Mouse (Mus musculus) kidney, adult 2 months (tissue): ENCODE data around the gene Dpyd. TPM values are rescaled to one million over a fixed set of nuclear protein-coding genes. Genes with fewer than 3 reads are reported as not detected.

Experiments
- DNase-seq: peaks from one replicate; pipeline ENCODE4 v3.0.0; 2021
- H3K27ac ChIP-seq: fragments of 200-500 bp; 2 replicates; pipeline ENCODE4 v1.5.1; 2012; ENCODE audit warnings: low read depth, low read length, control low read depth, inconsistent platforms; ENCODE audit not compliant: insufficient read depth
- H3K27me3 ChIP-seq: fragments of 200-500 bp; replicated peaks from 2 replicates; pipeline ENCODE4 v1.6.1; 2012; ENCODE audit warnings: mild to moderate bottlenecking, moderate library complexity, low read length, inconsistent platforms; ENCODE audit not compliant: control insufficient read depth, insufficient read depth
- H3K36me3 ChIP-seq: fragments of 200-500 bp; 2 replicates; pipeline ENCODE4 v1.6.1; 2012; ENCODE audit warnings: mild to moderate bottlenecking, moderate library complexity, low read length, inconsistent platforms; ENCODE audit not compliant: control insufficient read depth, insufficient read depth
- H3K4me1 ChIP-seq: fragments of 200-500 bp; 2 replicates; pipeline ENCODE4 v1.6.1; 2011; ENCODE audit warnings: low read length; ENCODE audit not compliant: control insufficient read depth, insufficient read depth
- H3K4me3 ChIP-seq: fragments of 200-500 bp; 2 replicates; pipeline ENCODE4 v1.5.1; 2011; ENCODE audit warnings: mild to moderate bottlenecking, low read depth, low read length, control low read depth; ENCODE audit not compliant: insufficient read depth
- CTCF ChIP-seq: fragments of 200-500 bp; conservative IDR thresholded peaks from 2 replicates; pipeline ENCODE4 v1.5.1; 2011; ENCODE audit warnings: low read depth, mild to moderate bottlenecking, control low read depth, low read length, moderate library complexity, mixed read lengths; ENCODE audit not compliant: insufficient read depth, insufficient read length
- POLR2A ChIP-seq: fragments of 200-500 bp; IDR thresholded peaks from one replicate; pipeline ENCODE4 v1.6.1; 2011; ENCODE audit warnings: low read depth, low read length, control low read depth
- WGBS: fragments of 180-500 bp; shearing (Covaris S2); methylation state at CpG from one replicate; pipeline ENCODE4 v1.1.7; 2018; 5-methylcytosine and 5-hydroxymethylcytosine counted together
- polyA plus RNA-seq: library from polyadenylated mRNA; depleted of rRNA; stranded (reverse); fragments of >200 nt; gene quantifications from 2 replicates; pipeline ENCODE4 v1.2.3, GENCODE M21; 2012

Gene Dpyd
- polyA plus RNA-seq, 1 experiment = 18.6 TPM

- no peak for DNase-seq
- H3K4me1 ChIP-seq = no peaks in the 10 kb centered on the region
- no peak for TF ChIP-seq POLR2A
- TF ChIP-seq CTCF = no peak
- no peak overlapping the region for H3K4me3 ChIP-seq
- 62% methylated on average over 7 of the region's 7 CpGs for WGBS
- H3K27me3 ChIP-seq = no peaks in the 10 kb centered on the region
- no peaks in the 10 kb centered on the region for H3K36me3 ChIP-seq
- H3K27ac ChIP-seq = no peak overlapping the region
Measured at GRCm38 (mm10) chr3:118676052-118676777, 114.3 kb downstream of the Dpyd start.

GRCm38 (mm10) chr3:118680803-118681202, 118.9 kb downstream of the Dpyd start:
- H3K27me3 ChIP-seq = no peaks in the 10 kb centered on the region
- no peaks in the 10 kb centered on the region for H3K4me1 ChIP-seq
- peak; percentile 32 for DNase-seq
- no peak overlapping the region for H3K4me3 ChIP-seq
- no peaks in the 10 kb centered on the region for H3K36me3 ChIP-seq
- WGBS = 43% methylated on average over 4 of the region's 4 CpGs
- H3K27ac ChIP-seq = no peak overlapping the region
- TF ChIP-seq POLR2A = no peak
- TF ChIP-seq CTCF = peak; percentile 33; the same call in 1 of the 2 replicates

GRCm38 (mm10) chr3:118750269-118750668, 188.3 kb downstream of the Dpyd start:
- DNase-seq = no peak
- no peaks in the 10 kb centered on the region for H3K36me3 ChIP-seq
- H3K4me1 ChIP-seq = no peaks in the 10 kb centered on the region
- 68% methylated on average over 3 of the region's 3 CpGs for WGBS
- no peak overlapping the region for H3K4me3 ChIP-seq
- H3K27ac ChIP-seq = no peak overlapping the region
- no peaks in the 10 kb centered on the region for H3K27me3 ChIP-seq
- TF ChIP-seq POLR2A (no peak), CTCF (no peak)

DNA sequence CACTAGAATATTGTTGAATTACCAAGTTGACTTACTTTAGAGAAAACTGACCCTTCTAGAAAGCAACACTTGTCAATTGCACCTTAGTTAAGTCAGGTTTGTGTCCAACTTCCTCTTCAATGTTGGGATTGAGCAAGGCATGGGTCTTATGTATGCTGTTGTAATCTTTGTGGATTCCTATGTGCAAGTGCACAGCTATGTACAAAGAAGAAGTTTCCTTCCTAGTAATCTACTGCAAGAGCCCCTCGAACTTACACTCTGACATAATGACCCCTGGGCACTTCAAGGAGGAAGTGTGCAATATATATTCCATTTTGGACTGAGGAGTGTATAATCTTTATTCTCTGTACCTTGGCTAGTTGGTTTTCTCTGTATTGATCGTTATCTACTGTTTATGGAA, 191.7 kb downstream of the Dpyd start:
- TF ChIP-seq CTCF (no peak), POLR2A (no peak)
- H3K4me1 ChIP-seq = no peaks in the 10 kb centered on the region
- H3K27ac ChIP-seq = no peak overlapping the region
- no peaks in the 10 kb centered on the region for H3K27me3 ChIP-seq
- DNase-seq = no peak
- WGBS = 79% methylated on average over 2 of the region's 2 CpGs
- no peak overlapping the region for H3K4me3 ChIP-seq
- no peaks in the 10 kb centered on the region for H3K36me3 ChIP-seq

DNA sequence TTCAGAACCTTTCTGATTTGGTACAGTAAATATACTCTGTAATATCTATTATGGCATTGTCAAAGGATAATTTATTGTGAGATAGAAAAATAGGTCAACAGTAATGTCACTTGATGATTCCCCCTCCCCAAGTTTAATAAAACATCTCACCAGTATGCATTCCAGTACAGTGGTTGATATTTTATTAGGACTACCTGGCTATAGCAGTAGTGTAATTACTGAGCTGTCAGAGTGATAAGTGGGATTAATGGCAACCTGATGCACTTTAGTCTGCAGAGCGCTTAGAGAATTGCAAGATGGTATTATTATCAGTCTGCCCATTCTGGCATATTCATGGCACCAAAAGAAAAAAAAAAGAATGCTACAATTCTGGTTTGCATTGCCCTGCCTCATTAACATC, 194.2 kb downstream of the Dpyd start:
- WGBS = 63% methylated on average over 1 of the region's 1 CpGs
- no peaks in the 10 kb centered on the region for H3K36me3 ChIP-seq
- TF ChIP-seq CTCF = no peak
- no peak for TF ChIP-seq POLR2A
- H3K4me1 ChIP-seq = no peaks in the 10 kb centered on the region
- no peak for DNase-seq
- H3K27ac ChIP-seq = no peak overlapping the region
- H3K4me3 ChIP-seq = no peak overlapping the region
- no peaks in the 10 kb centered on the region for H3K27me3 ChIP-seq

GRCm38 (mm10) chr3:118812885-118813284, 251.0 kb downstream of the Dpyd start:
- no peaks in the 10 kb centered on the region for H3K27me3 ChIP-seq
- H3K4me1 ChIP-seq = no peaks in the 10 kb centered on the region
- 91% methylated on average over 1 of the region's 1 CpGs for WGBS
- no peaks in the 10 kb centered on the region for H3K36me3 ChIP-seq
- H3K4me3 ChIP-seq = no peak overlapping the region
- DNase-seq = no peak
- no peak overlapping the region for H3K27ac ChIP-seq
- TF ChIP-seq CTCF = no peak
- no peak for TF ChIP-seq POLR2A

- 61% methylated on average over 4 of the region's 4 CpGs for WGBS
- no peak for TF ChIP-seq POLR2A
- TF ChIP-seq CTCF = no peak
- no peaks in the 10 kb centered on the region for H3K4me1 ChIP-seq
- H3K27ac ChIP-seq = no peak overlapping the region
- H3K27me3 ChIP-seq = no peaks in the 10 kb centered on the region
- no peaks in the 10 kb centered on the region for H3K36me3 ChIP-seq
- DNase-seq = no peak
- no peak overlapping the region for H3K4me3 ChIP-seq
Measured at GRCm38 (mm10) chr3:118850613-118851527, 288.9 kb downstream of the Dpyd start.
